Mouse (Mus musculus) duodenum, adult 2 months (tissue): ENCODE data around the gene Ube2z. TPM values are rescaled to one million over a fixed set of nuclear protein-coding genes. Genes with fewer than 3 reads are reported as not detected.

ENCODE experiments used
- polyA plus RNA-seq: library from polyadenylated mRNA; depleted of rRNA; stranded (reverse); fragments of >200 nt; gene quantifications from 2 replicates; pipeline ENCODE4 v1.2.3, GENCODE M21; 2012; ENCODE audit warnings: low replicate concordance; rRNA removed

The Ube2z gene
- polyA plus RNA-seq, result 13.4 and 17.6 TPM in 2 replicates

GRCm38 (mm10) chr11:96065215-96065911 lies at the start of gene Ube2z:
Gene Ube2z, minus strand, starts transcription at chr11:96065388.

DNA sequence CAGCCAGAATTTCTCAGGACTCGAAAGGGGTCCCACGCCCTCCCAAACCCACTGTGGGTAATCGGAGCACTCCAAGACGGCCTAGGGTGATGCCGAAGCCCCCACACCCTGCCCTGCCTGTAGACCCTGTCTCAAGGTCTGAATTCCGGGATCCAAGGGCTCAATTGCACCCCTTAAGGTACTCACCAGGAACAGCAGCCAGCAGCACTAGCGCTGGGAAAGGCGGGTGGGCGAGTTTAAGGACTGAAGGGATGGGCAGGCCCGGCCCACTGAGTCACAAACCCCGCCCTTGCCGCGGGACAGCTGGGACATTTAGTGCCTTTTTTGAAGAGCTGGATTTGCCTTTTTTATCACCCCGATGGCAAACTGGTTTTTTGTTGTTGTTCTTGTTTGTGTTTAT lies 46.6 kb upstream of the Ube2z start, which contains the start of gene Calcoco2:
TSS of gene Calcoco2 (minus strand) at position 214 of the 400 bp plus-strand sequence.

GRCm38 (mm10) chr11:96075509-96076220 lies 10.5 kb upstream of the Ube2z start, which contains the start of gene Atp5g1:
Gene Atp5g1, minus strand, starts transcription at chr11:96075670.

DNA sequence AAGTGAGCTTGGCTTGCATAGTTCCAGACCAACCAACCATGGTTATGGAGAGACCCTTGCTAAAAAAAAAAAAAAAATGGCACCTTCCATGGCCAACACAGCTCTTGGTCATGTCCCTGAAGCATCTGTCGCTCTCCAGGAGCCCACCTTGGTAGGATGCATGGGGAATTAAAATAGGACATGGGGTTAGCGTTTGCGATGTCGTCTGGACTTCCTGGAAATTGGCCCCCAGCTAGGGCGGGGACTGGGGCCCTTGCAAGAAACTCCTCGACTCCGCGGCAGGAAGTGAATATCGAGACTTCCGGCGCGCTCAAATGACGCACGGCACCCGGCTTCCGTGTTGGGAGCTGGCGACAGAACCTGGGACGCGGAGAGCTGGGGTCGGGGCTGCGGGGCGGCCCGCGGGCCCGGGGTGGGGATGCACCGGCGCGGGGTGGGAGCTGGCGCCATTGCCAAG lies 30.6 kb downstream of the Ube2z start, which contains the start of gene Snf8:
TSS of gene Snf8 (plus strand) at position 290 of the 457 bp plus-strand sequence.

GRCm38 (mm10) chr11:96005403-96006271 lies 59.6 kb downstream of the Ube2z start, which contains the start of gene Igf2bp1:
Gene Igf2bp1, minus strand, starts transcription at chr11:96005940.

Other genes starting within 250 kb of the Ube2z start
- 448 and 683 TPM in 2 replicates for gene Phospho1, start 240.9 kb downstream of the Ube2z start, polyA plus RNA-seq
- 0.74 and 4.5 TPM in 2 replicates for gene Gngt2, start 228.2 kb downstream of the Ube2z start, polyA plus RNA-seq
- 37.9 and 75.9 TPM in 2 replicates for gene Abi3, start 222.9 kb downstream of the Ube2z start, polyA plus RNA-seq
- 60.2 and 69.6 TPM in 2 replicates for gene B4galnt2, start 150.5 kb downstream of the Ube2z start, polyA plus RNA-seq
- gene Igf2bp1, start 59.4 kb downstream of the Ube2z start, polyA plus RNA-seq, result 0.01 TPM in 1 of 2 replicates, not detected in the other
- 29.2 and 58.2 TPM in 2 replicates for gene Gip, start 40.8 kb downstream of the Ube2z start, polyA plus RNA-seq
- gene Snf8, start 30.5 kb downstream of the Ube2z start, polyA plus RNA-seq, result 12.5 and 20.3 TPM in 2 replicates
- gene Atp5g1, start 10.3 kb upstream of the Ube2z start, polyA plus RNA-seq, result 1,425 and 1,729 TPM in 2 replicates
- not detected in 2 replicates for gene Calcoco2, start 46.6 kb upstream of the Ube2z start, polyA plus RNA-seq
- 0.18 TPM in 1 of 2 replicates, not detected in the other for gene Ttll6, start 68.4 kb upstream of the Ube2z start, polyA plus RNA-seq
- gene Hoxb13, start 128.9 kb upstream of the Ube2z start, polyA plus RNA-seq, result 0.04 and 0.38 TPM in 2 replicates
- 0.07 and 0.15 TPM in 2 replicates for gene Hoxb9, start 206.1 kb upstream of the Ube2z start, polyA plus RNA-seq
- 0.51 and 6.0 TPM in 2 replicates for gene Hoxb8, start 216.5 kb upstream of the Ube2z start, polyA plus RNA-seq
- gene Hoxb7, start 221.2 kb upstream of the Ube2z start, polyA plus RNA-seq, result 0.23 and 1.7 TPM in 2 replicates
- 1.3 and 11.0 TPM in 2 replicates for gene Hoxb6, start 227.1 kb upstream of the Ube2z start, polyA plus RNA-seq
- 3.1 and 4.1 TPM in 2 replicates for gene Hoxb5, start 237.9 kb upstream of the Ube2z start, polyA plus RNA-seq